Mouse (Mus musculus): Measurements from ENCODE around the gene Ksr1.

Gene Ksr1

DNA sequence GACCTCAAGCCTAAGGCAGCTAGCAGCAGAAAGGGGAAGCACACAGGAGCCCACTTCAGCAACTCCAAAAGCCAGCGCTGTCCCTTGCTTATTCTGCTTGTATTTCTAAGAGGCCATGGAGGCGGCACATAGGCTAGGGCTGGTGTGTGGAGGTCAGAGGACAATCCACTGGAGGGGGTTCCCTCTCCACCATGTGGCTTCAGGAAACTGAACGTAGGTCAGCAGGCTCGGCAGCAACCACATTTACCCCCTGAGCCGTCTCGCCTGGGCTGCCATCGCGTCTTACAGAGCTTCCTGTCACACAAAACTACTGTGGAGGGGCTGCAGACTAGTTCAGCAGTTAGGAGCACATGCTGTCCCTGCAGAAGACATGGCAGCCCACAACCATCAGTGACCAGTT lies 20.4 kb downstream of the Ksr1 start:
- DNase-seq (ENCODE audit: low spot score in 2 of 2) = no peak

DNA sequence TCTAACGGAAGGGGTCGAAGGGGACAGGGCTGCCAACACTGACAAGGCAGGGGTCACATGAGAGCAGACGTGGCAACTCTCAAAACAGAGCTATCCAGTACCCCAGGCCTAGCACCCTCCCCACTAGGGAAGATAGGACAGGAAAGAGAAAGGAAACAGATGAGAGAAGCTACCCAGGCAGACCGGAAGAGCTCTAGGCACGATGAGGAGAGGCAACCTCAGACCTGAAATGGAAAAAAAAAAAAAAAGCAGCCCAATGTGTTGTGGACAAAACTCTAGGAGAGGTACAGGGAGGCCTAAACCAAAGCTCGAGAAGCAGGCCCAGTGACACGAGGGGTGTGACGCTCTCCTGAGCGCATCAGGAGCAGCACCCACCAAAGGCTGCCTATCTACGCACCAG lies 23.7 kb downstream of the Ksr1 start:
- no peak for DNase-seq (ENCODE audit: low spot score in 2 of 2)

DNA sequence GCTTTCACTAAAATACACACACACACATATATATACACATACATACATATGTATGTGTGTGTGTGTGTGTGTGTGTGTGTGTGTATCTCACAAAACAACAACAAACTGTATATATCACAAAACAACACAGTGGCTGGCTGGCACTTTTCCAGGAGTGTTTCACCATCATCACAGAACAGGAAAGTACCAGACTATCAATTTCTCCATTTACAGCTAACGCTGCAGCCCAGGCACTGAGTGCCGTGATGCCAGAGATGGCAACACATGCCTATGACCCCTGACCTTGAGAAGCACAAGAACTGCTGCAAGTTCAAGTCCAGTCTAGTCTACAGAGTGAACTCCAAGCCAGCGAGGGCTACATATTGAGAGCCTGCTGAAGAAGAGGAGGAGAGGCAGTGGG lies 26.1 kb downstream of the Ksr1 start:
- no peak for DNase-seq (ENCODE audit: low spot score in 2 of 2)

DNA sequence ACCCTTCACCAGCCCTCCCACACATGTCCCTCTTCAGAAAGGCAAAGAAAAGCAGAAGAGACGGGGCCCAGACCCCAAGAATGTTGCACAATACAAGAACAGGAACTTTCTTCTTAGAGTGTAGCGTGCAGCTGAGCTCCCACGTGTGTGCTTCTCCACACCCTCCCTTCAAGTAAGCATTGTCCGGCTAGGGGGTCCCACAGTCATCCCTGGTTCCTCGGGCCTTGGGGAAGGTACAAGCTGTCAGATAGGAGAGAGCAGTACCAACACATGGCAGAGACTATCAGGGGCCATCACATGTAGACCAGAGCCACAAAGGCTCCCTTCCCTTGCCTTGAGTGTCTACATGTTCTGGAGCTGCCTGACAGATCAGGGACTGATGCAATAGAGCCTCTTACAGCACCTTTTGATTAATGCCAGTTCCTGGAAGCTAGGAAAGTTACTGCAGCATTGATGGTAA lies 27.3 kb downstream of the Ksr1 start:
- DNase-seq (ENCODE audit: low spot score in 2 of 2) = no peak

DNA sequence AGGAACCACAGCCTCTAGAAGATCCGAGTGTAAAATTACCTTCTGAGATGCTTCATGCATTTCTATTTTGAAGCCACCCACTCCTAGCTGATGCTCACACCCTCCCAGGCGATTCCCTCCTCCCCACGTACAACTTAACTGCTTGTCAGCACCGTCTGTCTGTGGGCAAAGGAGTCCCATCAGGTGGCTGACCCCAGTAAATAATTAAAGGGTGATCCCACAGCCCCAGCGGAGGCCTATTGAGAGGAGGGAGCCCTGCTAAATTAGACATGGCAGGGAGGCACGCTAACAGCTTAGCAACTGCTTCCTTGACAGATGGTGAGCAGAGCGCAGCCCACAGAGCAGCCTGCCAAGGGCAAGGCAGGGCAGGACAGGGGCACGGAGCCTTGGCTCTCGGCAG lies 29.5 kb downstream of the Ksr1 start:
- peak in 1 of 2 experiments; percentile 59 for DNase-seq (ENCODE audit: low spot score in 2 of 2)

DNA sequence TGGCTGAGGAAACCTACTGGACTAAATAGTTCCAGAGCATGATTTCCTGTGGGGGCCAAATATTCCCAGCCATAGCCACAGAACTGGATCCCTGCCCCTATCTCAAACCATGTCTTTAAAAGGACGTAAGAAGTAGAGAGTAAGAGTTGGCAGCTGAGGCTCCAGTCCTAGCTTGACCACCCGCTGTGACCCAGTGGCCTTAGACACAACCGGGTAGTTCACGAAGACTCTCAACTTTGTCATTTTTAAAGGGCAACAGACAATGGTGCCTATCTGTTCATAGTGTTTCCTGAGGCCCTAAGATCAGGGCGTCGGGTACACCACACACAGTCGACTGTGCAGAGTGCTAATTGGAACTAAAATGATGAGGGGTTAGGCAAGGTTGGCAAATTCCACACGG lies 30.5 kb downstream of the Ksr1 start:
- DNase-seq (ENCODE audit: low spot score in 2 of 2) = no peak

DNA sequence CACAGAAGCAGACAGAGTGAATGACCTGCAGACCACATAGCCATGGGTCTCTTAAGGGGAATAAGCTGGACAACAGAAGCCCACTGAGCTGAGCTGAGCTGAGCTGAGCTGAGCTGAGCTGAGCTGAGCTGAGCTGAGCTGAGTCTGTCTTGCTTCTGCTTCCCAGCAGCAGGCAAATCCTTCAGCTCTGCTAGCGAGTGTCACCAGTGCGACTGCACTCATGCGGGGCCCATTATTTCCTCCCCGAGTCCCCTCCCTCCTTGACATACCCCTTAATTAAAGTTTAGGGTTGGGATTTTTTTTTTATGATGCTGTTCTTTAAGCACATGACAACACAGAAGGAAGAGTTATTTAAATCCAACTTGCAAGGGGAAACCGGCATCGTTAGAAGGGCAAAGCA lies 32.1 kb downstream of the Ksr1 start:
- no peak for DNase-seq (ENCODE audit: low spot score in 2 of 2)

DNA sequence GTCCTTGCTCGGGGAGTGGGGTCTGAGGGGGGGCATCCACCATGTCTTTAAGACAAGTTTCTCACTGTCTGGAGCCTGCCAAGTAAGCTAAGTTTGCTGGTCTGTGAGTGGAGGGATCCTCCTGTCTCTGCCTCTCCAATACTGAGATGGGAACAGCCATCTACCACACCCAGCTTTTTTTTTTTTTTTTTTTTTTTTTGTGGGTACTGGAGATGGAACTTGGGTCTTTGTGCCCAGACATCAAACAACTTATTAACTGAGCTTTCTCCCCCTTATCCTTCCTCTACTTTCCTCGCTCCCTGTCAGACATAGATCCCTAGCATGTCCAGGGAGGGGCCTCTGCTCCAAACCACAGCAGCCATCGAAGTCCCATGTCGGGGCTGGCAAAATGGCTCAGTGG lies 32.8 kb downstream of the Ksr1 start:
- DNase-seq (ENCODE audit: low spot score in 2 of 2) = no peak

DNA sequence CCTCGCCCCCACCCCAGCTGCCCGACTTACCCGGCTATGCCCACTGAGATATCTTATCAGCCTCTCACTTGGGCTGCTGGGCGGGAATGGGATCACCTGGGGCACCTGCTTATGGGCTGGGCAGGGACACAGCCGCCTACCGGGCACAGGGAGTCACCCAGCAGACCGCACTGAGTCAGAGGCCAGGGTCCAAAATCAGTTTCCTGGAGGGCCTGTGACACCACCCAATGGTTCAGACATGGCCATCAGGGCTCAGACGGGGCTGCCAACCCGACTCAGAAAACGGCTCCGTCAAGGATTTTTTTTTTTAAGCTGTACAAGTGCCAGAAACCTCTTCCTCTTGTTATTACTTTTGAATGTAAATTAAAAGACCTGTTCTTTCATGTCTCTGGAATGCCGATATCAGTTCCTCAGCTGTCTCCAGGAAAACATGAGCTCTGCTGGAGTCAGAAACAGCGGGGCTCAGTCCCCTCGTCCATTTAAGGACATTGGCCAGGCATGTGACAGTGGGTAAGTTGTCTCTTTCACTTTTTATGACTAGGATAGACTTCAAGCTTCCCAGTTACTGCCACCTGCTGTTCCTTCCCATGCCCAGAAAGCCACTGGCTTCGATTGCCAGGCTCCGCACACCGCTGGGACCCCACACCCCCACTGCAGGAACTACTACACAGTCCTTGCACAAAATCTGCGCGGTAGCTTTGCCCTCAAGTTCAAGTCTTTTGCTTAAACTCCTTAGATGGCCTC lies 33.5 kb downstream of the Ksr1 start:
- no peak for DNase-seq (ENCODE audit: low spot score in 2 of 2)

DNA sequence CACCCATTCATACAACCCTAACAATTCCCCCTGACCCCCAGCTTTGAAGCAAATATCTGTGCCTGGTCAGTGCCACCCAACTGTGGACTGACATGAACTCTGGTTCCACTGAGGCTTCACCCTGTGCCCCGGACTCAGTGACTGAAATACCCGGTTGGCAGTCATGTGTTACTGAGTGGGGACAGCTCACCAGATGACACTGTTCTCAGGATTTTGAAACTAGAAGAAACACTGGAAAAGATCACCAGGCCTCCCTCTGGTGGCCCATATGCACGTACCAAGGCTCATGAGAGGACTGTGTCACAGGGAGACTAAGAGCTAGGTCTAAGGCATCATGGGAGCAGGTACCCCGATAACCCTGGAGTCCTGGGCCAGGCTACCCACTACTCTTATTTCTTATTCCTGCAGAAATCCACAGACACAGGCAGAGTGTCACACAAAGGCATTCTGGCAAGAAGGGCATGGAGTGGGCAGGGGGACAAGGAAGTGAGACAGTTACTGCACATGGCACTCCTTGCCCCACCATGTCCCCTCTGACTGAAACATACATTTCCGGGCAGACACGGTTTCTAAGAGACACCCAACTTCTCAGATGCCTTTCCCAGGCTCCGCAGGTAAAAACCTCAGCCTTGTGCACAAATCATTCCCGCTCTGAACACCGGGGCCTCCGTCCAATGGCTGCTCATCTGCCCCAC lies 34.2 kb downstream of the Ksr1 start:
- no peak for DNase-seq (ENCODE audit: low spot score in 2 of 2)

DNA sequence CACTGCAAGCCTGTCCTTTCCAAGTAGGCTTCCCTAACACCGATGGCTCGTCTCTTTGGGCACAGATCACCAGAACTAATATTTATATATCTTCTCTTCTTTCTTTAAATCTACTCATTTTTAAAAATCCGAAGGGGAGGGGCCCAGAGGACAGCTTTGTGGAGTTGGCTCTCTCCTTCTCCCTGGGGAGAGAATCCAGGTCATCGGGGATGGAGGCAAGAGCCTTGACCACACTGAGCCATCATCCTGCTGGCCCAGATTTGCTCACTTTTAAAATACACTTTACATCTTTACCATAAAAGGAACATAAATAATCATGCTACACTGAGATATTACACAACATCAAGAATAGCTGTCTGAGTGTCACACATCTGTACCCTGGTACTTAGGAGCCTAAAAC lies 35.8 kb downstream of the Ksr1 start:
- no peak for DNase-seq (ENCODE audit: low spot score in 2 of 2)

DNA sequence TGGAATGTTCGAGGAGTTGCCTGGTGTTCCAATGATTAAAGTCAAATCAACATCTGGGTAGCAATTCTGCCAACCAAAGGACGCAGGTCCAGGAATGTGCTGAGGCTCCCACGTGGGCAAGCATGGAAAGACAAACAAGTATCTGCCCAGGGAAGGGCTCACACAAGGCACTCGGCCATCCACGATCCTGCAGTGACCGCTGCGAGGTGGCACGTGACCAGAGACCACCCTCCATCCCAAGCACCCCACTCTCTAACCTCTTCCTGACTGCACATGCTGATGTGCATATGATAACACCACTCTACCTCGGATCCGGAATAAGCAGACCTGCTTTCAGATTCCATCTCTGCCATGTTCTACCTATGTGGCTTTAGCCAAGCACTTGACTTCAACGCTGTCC lies 38.3 kb downstream of the Ksr1 start:
- no peak for DNase-seq (ENCODE audit: low spot score in 2 of 2)

DNA sequence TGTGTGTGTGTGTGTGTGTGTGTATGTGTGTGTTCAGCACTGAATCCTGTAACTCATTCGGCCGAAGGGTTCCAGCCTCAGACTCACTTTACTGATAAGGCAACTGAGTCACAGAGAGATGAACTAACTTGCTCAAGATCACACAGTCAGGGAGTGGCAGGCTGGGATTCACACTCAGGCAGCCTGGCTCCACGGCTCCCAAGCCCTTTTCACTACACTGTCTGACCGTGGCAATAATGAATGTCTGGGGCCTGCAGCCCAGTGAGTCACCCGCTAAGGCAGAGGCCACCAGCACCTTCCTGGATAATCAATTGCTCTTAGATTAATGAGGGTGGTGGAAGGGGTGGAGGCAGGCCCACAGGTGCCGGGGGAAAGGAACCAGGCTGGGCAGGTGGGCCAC lies 41.2 kb downstream of the Ksr1 start:
- DNase-seq (ENCODE audit: low spot score in 2 of 2) = no peak

DNA sequence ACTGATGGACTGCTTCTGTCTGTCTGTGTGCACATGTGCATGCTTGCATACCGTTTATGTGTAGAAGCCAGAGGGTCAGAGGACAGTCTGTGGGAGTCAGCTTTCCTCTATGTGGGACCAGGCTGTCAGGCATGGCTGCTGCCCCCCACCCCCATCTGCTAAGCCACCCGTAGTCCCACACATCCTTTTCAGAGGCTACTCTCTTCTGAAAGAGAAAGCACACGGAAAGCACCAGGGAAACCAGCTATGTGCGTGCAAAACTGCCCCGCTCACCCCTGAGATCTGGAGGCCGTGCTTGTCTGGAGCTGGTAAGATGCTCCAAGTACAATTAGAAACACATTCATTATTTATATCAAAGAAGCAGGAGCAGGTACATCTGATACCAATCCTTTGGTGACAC lies 41.7 kb downstream of the Ksr1 start:
- no peak for DNase-seq (ENCODE audit: low spot score in 2 of 2)

DNA sequence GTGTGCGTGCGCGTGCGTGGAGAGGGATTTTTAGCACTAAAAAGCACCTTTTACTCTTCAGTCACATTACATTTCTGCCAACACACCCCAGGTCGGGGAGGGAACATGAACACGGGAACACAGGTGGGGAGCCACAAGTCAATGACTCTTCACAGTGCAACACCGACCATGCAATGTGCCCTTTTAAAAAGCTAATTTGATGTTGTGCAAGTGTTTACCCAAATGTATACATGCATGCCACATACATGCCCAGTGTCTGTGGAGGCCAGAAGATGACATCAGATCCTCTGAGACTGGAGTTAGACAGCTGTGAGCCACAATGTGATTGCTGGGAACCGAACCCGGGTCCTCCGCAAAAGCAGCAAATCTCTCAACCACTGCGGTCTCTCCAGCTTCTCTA lies 42.1 kb downstream of the Ksr1 start:
- DNase-seq (ENCODE audit: low spot score in 2 of 2) = no peak

DNA sequence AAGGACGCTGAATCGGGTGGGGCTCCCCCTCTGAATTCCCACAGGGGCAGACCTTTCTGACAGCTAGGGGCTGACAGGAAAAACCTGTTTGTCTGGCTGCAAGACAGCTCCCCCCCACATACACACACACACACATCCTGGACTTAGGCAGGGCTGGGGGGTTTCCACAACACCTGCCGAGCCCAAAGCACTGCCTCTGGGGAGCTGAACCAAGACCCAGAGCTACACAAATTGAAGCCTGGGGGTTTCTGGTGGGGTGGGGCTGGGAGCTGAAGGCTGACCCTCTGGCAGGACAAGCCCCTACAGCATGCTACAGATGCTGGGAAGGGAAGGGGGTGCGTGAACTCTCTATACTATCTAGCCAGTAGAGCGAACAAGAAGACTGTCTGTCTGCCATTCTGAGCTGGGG lies 42.7 kb downstream of the Ksr1 start:
- no peak for DNase-seq (ENCODE audit: low spot score in 2 of 2)

DNA sequence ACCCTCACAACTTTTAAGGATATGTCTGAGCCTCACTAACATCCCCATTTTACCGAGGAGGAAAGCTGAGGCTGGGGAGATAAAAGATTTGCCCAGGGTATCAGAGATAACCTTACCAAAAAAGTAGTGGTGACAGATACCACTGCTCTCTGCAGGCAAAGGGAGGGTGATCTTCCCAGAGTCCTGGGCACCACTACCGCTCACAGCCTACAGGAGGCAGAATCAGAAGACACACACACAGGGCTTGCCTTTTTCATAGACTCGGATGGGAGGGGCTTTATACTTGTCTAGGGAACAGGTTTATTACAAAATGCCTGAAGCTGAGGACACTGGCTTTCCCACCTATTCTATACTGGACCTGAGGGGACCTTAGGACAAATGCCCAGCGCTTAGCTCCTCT lies 43.9 kb downstream of the Ksr1 start:
- no peak for DNase-seq (ENCODE audit: low spot score in 2 of 2)

DNA sequence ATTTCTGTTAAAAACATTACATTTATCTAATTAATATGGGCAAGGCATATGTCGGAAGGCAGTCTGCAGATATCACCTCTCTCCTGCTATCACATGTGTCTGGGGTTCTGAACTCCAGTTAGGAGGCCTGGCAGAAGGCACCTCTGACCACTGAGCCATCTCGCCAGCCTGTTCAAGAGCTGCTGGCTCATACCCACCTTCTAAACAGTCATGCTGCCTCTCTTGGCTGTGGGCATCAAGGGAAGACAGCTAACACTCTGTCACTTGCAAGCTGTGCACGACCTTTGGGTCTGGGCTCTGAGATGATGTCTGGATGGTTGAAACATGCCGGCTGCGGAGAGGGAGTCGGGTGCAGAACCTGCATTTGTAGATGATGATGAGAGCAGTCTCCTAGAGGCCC lies 44.6 kb downstream of the Ksr1 start:
- no peak for DNase-seq (ENCODE audit: low spot score in 2 of 2)

DNA sequence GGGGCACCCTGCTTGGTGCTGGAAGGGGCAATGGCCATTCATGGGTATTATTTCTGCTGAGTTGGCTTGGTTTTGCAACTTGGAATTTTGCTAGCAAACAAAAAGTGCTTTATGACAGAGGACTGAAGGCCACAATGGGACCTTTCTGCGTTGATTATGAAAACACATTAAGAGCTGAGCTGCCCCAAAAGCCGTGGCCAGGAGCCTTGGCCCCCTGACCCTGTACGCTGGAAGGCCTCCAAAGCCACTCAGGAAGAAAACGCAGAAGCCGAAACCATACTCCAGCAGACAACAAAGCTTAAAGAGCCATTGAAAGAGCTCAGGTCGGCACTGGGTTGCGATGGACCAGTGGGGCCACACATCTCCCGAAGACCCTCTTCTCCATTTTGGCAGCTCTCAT lies 47.2 kb downstream of the Ksr1 start:
- peak in 1 of 2 experiments; percentile 47 for DNase-seq (ENCODE audit: low spot score in 2 of 2)

DNA sequence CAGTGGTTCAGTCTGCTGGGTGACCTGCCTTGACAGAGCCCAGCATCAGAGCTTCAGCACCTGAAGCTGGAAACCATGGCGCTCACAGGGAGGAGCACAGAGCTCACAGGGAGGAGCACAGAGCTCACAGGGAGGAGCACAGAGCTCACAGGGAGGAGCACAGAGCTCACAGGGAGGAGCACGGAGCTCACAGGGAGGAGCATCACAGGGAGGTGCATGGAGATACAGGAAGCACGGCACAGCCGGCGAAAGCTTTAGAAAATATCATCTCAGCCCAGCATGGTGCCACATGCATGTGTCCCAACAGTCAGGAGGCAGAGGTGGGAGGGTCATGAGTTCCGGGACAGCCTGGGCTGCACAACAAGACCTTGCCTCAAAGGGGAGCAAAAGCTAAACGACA lies 48.5 kb downstream of the Ksr1 start:
- DNase-seq (ENCODE audit: low spot score in 2 of 2) = no peak

DNA sequence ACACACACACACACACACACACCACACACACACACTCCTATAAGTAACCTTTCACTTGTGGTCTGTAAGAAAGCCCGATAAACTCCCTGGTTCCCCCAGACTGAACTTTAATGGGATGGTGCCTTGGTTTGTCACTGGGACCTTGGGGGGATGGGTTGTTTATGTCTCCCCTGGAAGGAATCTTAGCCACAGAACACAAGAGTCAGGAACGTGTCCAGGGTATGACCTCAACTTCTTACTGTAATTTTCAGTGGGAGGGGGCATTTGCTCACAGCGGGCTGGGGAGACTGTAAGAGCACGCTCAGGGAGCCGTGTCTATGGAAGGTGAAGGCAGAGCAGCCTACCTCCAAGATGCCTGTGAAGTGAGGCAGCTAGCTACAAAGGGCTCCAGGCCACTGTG lies 49.5 kb downstream of the Ksr1 start:
- DNase-seq (ENCODE audit: low spot score in 2 of 2) = no peak

DNA sequence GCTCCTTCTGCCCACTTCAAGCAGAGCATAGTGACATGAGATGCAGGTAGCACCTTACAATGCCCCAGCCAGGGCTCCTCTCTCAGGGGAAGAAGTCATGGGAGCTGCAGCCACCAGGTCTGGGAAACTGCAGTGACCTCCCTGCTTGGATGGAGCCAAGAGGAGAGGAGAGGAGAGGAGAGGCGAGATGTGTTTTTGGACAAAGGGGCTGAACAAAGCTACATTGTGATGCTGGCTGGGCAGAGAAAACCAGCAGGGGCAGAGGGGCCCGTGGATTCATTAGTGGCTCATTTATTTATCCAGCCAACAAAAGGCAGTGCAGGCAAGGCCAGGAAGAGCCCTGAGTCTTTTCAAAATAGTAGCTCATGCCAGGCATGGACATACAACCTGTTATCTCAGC lies 50.5 kb downstream of the Ksr1 start:
- peak in 1 of 2 experiments; percentile 50 for DNase-seq (ENCODE audit: low spot score in 2 of 2)

DNA sequence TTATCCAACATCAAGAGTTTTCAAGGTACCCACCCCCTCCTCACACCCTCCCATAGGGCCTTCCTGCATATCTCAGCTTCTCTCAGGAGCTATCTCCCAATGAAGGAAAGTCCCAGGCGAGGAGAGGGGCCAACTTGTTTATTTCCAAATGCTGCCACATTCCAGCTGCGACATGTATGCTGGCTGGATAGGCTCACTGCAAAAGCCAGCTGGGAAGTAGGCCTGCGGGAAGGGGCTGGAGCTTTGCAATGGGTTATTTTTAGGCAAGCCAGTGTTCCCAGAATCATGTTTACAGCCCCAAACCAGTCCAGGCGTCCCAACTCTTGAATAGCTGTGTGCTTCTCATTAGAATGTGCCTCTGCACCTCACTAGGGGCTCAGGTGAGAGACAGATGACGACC lies 51.5 kb downstream of the Ksr1 start:
- peak in 1 of 2 experiments; percentile 62 for DNase-seq (ENCODE audit: low spot score in 2 of 2)
